Mouse (Mus musculus): ENCODE measurements around the gene Gm973.

Gm973 gene

GRCm38 (mm10) chr1:59492432-59492831 is 23.6 kb upstream of the Gm973 start:
- in situ Hi-C loops (cut with MseI, MboI), result no loop called here

DNA sequence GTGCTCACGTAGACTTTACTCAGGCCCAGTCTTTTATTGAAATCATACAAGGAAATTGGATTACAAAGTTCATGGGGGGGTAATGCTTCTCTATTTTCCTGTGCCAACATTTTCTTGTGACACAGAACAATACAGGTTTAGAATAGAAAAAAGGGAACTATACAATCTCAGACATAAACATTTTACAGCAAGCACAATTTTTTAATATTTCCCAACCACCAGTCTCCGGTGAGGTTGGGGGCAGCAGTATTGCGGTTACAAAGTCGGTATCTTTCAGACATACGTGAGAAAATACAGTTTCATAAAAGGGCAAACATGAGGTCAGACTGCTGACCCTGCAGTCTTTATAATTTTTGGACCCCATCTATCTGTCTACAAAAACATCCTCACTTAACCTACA is 20.1 kb upstream of the Gm973 start:
- in situ Hi-C loops (cut with MseI, MboI), result no loop called here

DNA sequence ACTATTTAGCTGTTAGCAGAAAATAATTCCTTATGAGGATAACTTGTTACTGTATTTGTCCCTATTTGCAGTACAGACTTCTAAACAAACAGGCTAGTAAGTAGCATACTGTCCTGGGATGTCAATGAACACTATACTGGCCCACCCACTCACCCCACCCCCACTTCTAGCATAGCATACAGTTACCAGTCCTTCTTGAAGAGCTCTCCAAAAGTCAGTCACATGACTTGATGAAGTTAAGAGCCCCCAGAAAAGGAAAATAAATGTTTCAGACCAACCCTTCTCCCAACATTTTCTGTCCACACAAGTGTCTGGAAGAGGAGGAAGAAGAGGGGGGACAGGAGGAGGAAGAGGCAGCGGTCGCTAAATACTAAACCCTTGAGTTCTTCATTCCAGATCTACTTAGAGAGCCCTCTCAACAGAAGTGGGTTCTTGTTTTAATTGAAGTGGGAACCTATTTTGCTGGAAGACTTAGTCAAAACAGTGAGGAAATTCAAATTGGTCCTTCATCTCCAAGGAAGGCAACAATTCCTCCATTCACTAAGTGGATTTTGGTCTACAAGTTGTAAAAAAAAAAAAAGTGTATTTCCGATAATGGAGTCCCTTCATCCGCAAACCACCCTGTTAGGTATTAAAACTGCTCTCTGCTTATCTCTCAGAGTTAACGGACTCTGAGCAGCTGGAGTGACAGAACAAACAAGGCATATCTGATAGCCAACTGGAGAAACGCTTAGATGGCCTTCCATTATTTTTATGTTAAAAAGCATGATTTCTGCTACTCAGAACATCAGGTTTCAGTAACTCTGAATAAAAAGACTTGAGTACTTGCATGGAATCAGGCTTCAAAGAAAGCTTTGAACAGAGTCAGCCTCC is 18.1 kb upstream of the Gm973 start:
- in situ Hi-C loops (cut with MseI, MboI), result no loop called here

- in situ Hi-C loops (cut with MseI, MboI), result no loop called here
Measured at GRCm38 (mm10) chr1:59499327-59499726, 16.7 kb upstream of the Gm973 start.

DNA sequence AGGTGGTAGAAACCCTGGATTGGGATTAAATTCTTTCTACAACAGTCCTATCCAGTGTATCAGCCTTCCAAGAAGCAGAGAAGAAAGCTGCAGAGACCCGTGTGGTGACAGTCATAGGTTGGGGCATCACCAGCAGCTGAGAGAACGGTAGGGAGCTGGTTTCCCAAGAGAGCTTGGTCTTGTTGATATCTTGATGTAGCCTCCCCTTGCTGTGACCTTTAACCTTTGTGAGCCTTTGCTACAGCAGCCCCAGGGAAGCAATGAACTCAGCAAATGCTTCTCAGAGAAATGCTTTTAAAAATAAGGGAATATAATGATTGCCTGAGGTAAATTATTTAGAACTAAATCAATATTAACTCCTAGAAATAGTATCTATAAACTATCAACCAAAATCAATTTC is 13.7 kb upstream of the Gm973 start:
- in situ Hi-C loops (cut with MseI, MboI), result no loop called here

DNA sequence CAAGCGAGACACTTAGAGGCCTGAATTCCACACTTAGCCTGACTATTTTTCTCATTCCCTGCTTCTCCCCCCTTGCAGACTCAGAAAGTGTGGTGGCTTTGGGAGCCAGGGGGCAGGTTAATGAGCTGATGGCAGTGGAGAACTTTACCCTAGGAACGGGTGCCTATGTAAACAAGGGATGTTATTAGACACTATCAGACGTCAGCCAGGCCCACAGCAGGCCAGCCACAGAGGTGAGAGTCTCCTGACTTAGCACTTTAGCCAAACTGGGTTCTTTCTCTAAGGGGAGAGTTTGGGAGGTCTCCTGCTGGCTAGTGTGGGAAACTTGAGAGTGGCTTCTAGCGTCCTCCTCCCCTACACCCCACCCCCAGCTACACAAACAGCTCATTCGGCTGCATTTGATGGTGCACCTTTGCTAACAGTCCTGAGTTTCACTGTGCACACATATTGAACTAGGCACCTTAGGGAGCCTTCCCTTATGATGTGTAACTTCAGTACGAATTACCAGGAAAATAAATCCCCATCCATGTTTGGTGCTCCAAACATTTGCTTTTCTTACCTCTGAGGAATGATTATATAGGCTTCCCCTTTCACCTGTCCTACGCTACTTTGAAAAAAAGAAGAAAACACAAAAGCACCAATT is 12.3 kb upstream of the Gm973 start:
- in situ Hi-C loops (cut with MseI, MboI), result no loop called here

DNA sequence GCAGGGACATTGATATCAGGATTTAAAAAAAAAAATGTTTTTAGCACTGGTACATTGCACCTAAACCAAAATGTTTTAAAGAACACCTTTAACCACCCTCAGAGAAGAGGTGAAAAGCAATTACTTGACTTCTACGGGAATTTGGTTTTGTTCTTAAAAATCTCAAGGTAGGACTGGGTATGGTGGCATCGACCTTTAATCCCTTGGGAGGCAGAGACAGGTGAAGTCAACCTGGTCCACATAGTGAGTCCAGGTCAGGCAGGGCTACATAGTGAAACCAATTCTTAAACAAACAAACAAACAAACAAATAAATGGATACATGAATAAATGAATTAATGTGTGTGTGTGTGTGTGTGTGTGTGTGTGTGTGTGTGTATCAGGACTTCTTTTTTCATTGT is 11.8 kb upstream of the Gm973 start:
- in situ Hi-C loops (cut with MseI, MboI), result no loop called here

DNA sequence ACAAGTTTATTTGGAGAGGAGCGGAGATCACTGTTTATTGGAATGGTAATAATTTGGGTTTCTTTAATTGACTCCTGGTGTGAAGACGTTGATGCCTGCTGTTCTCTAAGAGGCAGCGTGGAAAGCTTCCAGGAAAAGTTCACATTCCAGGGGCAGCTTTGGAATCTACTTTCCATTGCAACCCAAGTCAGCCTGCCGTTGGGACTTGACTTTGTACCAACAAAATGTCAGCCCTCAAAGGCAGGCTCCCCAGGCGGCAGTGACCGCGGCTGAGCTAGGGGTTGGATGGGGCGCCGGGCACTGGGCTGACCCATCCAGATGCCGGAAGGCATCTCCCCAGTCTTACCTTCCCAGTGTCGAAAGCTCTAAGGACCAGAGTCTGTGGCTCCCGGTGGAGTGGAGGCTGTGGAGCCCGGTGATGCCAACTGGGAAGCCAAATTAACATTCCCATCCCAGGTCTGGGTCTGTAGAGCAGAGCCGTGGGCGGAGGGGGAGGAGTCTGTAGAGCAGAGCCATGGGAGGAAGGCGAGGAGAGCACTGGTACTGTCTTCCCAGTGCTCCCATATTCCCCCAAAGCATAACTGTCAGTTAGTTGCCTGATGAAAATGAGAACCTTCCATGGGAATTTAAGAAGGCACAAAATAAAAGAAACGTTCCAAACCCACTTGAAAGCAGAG is 7.5 kb upstream of the Gm973 start:
- in situ Hi-C loops (cut with MseI, MboI), result no loop called here

DNA sequence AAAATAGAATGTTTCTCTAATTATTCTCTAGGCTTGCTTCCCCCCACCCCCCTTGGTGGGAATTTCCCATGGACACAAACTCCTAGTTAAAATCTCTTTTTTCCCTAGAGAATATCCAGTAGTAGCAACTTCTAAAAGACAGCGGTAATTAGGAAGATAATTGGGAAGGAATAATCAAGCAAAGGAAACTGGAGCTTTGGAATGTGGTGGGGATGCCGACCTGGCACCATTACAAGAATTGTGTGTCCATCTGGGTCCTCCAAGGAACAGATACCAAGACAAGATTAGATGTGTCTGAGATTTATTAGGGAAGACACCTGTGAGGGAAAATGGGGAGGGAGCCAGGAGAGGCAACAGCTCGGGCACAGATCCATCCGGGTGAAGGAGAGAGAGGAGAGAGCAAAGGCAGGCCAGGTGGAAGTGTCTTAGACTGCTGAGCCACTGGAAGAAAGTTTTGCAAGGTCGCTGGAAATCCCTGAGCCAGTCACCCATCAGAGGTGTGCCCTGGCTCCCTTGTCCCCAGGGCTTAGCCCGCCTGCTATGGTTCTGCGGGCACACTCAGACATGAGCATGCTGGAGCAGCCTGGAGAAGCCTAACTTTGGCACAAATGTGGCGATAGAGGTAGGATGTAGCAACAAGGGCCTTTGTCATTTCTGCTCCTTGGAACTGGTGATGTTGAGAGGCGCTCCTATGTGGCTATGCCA is 4.3 kb upstream of the Gm973 start:
- in situ Hi-C loops (cut with MseI, MboI), result no loop called here

GRCm38 (mm10) chr1:59520226-59520837 is 4.3 kb downstream of the Gm973 start:
- in situ Hi-C loops (cut with MseI, MboI), result no loop called here

DNA sequence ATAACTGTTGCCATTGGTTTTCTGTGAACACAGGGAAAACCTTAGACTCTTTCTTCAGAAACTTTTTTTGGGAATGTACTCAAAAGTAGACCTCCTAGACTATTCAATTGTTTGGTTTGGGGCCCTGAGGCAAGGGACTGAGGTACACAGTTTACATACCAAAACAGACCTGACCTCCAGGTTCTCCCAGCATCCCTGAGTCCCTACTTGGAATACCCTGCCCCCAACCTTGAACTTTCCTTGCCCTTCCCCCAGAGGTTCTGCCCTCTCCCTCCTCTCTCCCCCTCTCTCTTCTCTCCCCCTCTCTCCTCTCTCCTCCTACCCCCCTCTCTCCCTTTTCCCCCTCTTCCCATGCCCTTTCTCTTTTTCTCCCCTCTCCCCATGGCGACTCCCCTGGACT is 6.4 kb downstream of the Gm973 start:
- in situ Hi-C loops (cut with MseI, MboI), result no loop called here

DNA sequence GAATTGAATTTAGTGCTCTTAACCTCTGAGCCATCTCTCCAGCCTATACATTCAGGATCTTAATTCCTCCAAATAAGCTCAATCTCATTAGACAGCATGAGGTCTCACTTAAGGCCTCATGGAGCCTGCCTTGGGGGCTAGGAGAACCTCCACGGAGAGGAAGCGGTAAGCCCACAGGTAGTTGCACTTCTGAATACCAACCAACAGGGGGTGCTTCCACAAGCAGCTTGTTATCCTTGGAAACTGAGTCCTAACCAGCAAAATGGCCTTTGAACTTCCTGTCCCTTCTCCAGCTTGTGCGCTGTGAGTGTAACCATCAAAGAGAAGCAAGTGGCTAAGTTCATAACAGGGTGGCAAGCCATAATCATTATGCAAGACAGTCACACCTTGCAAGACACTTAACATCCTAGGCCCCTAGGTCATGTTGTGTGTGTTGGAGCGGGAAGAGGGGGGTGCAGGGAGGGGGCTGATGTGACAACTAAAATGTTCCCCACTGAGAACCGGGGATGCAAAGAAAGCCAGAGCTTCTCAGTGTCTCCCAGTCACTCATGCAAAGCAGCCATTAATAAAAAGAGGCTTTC is 7.4 kb downstream of the Gm973 start:
- in situ Hi-C loops (cut with MseI, MboI), result no loop called here

DNA sequence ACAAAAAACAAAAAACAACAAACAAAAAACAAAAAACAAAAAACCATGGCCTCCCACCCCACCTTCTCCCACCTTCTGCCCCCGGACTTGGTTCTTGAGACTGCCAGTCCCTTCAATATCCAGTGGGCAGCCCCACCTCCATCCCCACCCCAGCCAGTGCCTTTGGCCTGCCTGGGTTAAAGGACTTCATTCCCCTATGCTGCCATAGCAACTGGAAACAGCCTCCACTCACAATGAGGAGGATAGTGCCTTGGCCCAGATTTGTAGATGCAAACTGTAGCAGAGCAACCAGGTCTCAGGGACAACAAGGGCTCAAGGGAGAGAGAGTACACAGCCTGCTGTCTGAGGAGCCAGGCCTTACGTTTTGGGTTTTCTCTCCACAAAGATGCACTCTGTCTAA is 8.0 kb downstream of the Gm973 start:
- in situ Hi-C loops (cut with MseI, MboI), result no loop called here

DNA sequence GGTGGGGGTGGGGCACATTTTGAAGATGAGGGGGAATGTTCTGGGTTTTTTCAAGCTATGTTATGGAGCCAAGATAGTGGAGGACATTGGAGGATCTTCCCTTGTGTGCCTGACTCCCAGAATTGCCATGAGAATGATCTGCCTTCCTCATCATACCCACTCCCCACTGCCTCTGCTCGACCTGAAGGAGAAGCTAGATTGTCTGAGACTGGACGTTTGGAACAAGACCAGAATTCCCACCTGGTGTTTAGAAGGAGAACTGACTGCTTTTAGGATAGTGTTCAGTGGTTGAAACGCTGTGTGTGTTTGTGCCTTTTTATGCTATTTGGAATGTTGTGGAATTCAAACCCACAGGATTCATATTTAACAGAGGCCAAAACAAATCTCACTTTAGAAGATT is 8.7 kb downstream of the Gm973 start:
- in situ Hi-C loops (cut with MseI, MboI), result no loop called here

- in situ Hi-C loops (cut with MseI, MboI), result no loop called here
Measured at GRCm38 (mm10) chr1:59527219-59527618, 11.2 kb downstream of the Gm973 start.

DNA sequence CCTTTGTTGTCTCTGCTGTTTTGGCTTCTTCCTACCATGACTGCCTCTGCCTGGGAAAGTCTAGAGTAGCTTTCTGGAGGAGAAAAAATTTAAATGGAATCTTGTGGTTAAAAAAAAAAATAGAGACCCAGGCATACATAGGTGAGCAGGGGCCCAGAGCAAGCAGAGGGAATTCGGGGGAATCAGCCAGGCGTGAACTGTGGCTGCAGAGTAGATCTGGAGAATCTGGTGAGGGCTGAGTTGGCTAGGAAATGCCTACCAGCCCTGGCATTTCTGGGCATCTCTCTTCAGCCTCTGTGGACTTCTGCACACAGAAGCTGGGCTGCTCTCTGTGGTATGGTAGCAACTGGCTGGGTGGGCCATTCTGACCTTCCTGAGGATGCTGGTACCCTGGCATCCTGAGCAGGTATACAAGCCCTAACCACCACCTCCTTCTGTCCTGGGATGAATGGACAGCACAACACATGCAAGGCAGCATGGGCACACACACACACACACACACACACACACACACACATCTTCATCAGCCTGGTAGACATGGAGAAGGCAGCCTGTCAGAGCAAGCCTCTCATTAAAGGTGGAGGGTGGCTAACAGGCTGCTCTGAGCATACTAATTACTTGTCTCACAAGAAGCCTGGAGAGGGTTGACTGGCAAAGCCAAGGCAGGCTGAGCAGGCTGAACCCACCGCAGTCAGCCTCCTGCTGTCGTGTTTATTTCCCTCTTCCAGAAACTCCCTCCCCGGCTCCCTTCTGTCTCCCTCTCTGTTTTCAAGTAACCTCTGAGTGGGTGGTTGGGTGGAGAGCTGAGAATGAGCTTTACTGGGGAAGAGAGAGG is 19.1 kb downstream of the Gm973 start:
- in situ Hi-C loops (cut with MseI, MboI), result no loop called here

DNA sequence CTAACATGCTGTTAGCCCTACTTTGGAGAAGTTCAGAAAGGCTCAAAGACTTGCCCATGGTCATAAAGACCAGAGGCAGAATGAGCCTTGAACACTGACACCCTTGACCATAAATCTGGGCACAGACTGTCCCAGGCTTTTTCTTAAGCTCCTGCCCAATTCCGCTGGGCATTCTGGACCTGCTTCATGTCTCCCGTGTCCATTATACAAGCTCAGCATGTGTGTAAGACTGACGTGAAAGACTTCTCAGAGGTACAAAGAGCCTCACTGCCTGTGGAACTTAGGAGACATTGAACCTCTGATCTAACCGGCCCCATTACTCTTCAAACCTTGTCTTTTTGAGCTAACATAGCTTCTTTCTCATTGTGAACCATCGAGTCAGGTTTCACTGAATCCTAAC is 22.3 kb downstream of the Gm973 start:
- in situ Hi-C loops (cut with MseI, MboI), result no loop called here

- in situ Hi-C loops (cut with MseI, MboI), result no loop called here
Measured at GRCm38 (mm10) chr1:59540537-59541148, 24.6 kb downstream of the Gm973 start.

DNA sequence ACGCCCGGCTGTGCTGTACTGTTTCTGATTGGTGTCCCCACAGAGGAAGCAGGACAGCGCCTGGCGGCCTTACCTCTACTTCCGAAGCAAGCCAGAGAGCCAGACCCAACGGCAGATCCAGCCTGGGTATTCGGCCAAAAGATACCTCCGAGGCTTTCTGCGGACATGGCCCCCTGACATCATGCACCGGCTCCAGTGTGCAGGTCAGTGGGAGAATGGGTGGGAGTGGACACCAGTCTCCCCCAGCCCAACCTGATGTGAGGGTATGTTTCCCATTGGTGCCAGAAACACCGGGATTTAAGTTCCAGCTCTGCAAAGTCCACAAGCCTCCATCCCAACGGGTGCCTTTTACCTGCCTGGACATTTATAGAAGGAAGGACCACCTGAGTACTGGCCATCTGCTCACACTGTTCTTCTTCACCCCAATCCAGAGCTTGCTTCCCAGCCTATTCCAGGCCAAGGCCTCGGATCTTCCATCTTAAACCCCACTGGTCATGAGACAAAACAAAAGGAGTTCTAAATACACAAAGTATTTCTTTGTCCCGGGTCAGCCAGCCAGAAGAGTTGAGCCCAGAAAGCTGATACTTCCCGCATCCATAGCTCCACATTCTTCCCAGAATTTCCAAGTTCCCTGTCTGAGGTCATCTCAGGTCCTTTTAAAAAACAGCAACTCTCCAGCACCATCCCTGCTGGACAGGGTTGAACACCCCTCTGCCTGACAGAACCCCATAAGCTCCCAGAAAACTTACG is 25.4 kb downstream of the Gm973 start:
- in situ Hi-C loops (cut with MseI, MboI), result no loop called here

Data from mouse trophoblast stem cell (cell line).